Mouse (Mus musculus) spleen, adult 2 months (tissue): ENCODE results near the gene Wdfy3.

Experiments used
- CTCF ChIP-seq: fragments of 200-500 bp; IDR thresholded peaks from 2 replicates; pipeline ENCODE4 v1.5.1; 2011; ENCODE audit warnings: mild to moderate bottlenecking, inconsistent platforms; ENCODE audit not compliant: insufficient read depth, insufficient read length, insufficient replicate concordance; ENCODE audit errors: extremely low read depth
- POLR2A ChIP-seq: fragments of 200-500 bp; IDR thresholded peaks from 2 replicates; pipeline ENCODE4 v1.6.1; 2011; ENCODE audit warnings: low read depth, low read length, inconsistent platforms

- no peak for TF ChIP-seq POLR2A
- no peak for TF ChIP-seq CTCF
Observed at GRCm38 (mm10) chr5:101909468-101909867, 160.3 kb downstream of the Wdfy3 start.
